Mouse (Mus musculus): ENCODE results near the gene Col5a1.
A peak's percentile ranks its signal among the peaks of the same experiment; 100 is the strongest.

Gene Col5a1

GRCm38 (mm10) chr2:27981066-27981465 lies 94.8 kb downstream of the Col5a1 start:
- DNase-seq, result no peak

GRCm38 (mm10) chr2:27981621-27982535 lies 95.7 kb downstream of the Col5a1 start:
- no peak for DNase-seq

GRCm38 (mm10) chr2:27983093-27983492 lies 96.9 kb downstream of the Col5a1 start:
- no peak for DNase-seq

- DNase-seq, result peak; percentile 79
These were observed 97.7 kb downstream of the Col5a1 start for GRCm38 (mm10) chr2:27983884-27984283.

- no peak for DNase-seq
These were observed 100.5 kb downstream of the Col5a1 start for GRCm38 (mm10) chr2:27986751-27987150.

- DNase-seq, result no peak
These were observed 104.4 kb downstream of the Col5a1 start for GRCm38 (mm10) chr2:27990430-27991211.

- no peak for DNase-seq
These were observed 107.2 kb downstream of the Col5a1 start for GRCm38 (mm10) chr2:27993416-27993815.

GRCm38 (mm10) chr2:27999996-28000583 lies 113.9 kb downstream of the Col5a1 start:
- no peak for DNase-seq

GRCm38 (mm10) chr2:28000660-28001059 lies 114.4 kb downstream of the Col5a1 start:
- DNase-seq, result no peak

- peak; percentile 17 for DNase-seq
These were observed 115.0 kb downstream of the Col5a1 start for GRCm38 (mm10) chr2:28001206-28001605.

GRCm38 (mm10) chr2:28005187-28005586 lies 119.0 kb downstream of the Col5a1 start:
- no peak for DNase-seq

- DNase-seq, result no peak
These were observed 122.0 kb downstream of the Col5a1 start for GRCm38 (mm10) chr2:28008261-28008660.

GRCm38 (mm10) chr2:28012367-28012766 lies 126.1 kb downstream of the Col5a1 start:
- no peak for DNase-seq

GRCm38 (mm10) chr2:28014778-28015177 lies 128.6 kb downstream of the Col5a1 start:
- no peak for DNase-seq

GRCm38 (mm10) chr2:28024416-28024815 lies 138.2 kb downstream of the Col5a1 start:
- DNase-seq, result no peak

- no peak for DNase-seq
These were observed 139.6 kb downstream of the Col5a1 start for GRCm38 (mm10) chr2:28025776-28026175.

- no peak for DNase-seq
These were observed 145.6 kb downstream of the Col5a1 start for GRCm38 (mm10) chr2:28031860-28032259.

- DNase-seq, result no peak
These were observed 146.2 kb downstream of the Col5a1 start for GRCm38 (mm10) chr2:28032469-28032868.

GRCm38 (mm10) chr2:28034011-28034710 lies 147.9 kb downstream of the Col5a1 start:
- DNase-seq, result no peak

GRCm38 (mm10) chr2:28036788-28037187 lies 150.6 kb downstream of the Col5a1 start:
- DNase-seq, result peak; percentile 16

- DNase-seq, result peak; percentile 51
These were observed 151.5 kb downstream of the Col5a1 start for GRCm38 (mm10) chr2:28037505-28038390.
